Mouse (Mus musculus) lung, postnatal 0 days (tissue): ENCODE measurements around the gene Rb1. TPM values are rescaled to one million over a fixed set of nuclear protein-coding genes. Genes with fewer than 3 reads are reported as not detected.

Experiments
- ATAC-seq: fragments of 200-750 bp; cut with Nextera tagmentation; 2 replicates; pipeline ENCODE4 v1.8.0; 2017; ENCODE audit warnings: moderate library complexity
- DNase-seq: peaks from one replicate; pipeline ENCODE4 v3.0.0-alpha.2; 2016; ENCODE audit warnings: low spot score
- H3K27ac ChIP-seq: fragments of 300-500 bp; sonication (generic); 2 replicates; pipeline ENCODE4 v1.5.1; 2014; ENCODE audit warnings: antibody characterized with exemption, mild to moderate bottlenecking, low read length, mixed read lengths
- H3K27me3 ChIP-seq: fragments of 300-500 bp; sonication (generic); replicated peaks from 2 replicates; pipeline ENCODE4 v1.6.1; 2014; ENCODE audit warnings: low read length, mixed read lengths; ENCODE audit not compliant: insufficient read depth
- H3K36me3 ChIP-seq: fragments of 300-500 bp; sonication (generic); 2 replicates; pipeline ENCODE4 v1.6.1; 2014; ENCODE audit warnings: low read length, mixed read lengths; ENCODE audit not compliant: insufficient read depth
- H3K4me1 ChIP-seq: fragments of 300-500 bp; sonication (generic); 2 replicates; pipeline ENCODE4 v1.6.1; 2014; ENCODE audit warnings: antibody characterized with exemption, low read depth, low read length, mixed read lengths; ENCODE audit not compliant: insufficient read depth
- H3K4me2 ChIP-seq: fragments of 300-500 bp; sonication (generic); replicated peaks from 2 replicates; pipeline ENCODE4 v1.6.1; 2014; ENCODE audit warnings: low read depth, mild to moderate bottlenecking, low read length, moderate library complexity, mixed read lengths
- H3K4me3 ChIP-seq: fragments of 300-500 bp; sonication (generic); 2 replicates; pipeline ENCODE4 v1.5.1; 2014; ENCODE audit warnings: low read depth, low read length
- H3K9ac ChIP-seq: fragments of 300-500 bp; sonication (generic); replicated peaks from 2 replicates; pipeline ENCODE4 v1.6.1; 2014; ENCODE audit warnings: low read depth, mild to moderate bottlenecking
- H3K9me3 ChIP-seq: fragments of 300-500 bp; sonication (generic); 2 replicates; pipeline ENCODE4 v1.6.1; 2016; ENCODE audit warnings: low read length, mixed read lengths
- CTCF ChIP-seq: IDR thresholded peaks from 2 replicates; pipeline ENCODE4 v1.5.1; 2016; ENCODE audit warnings: antibody characterized with exemption, mild to moderate bottlenecking
- EP300 ChIP-seq: IDR thresholded peaks from 2 replicates; pipeline ENCODE4 v1.6.1; 2016; ENCODE audit warnings: antibody characterized with exemption, mild to moderate bottlenecking, control low read depth
- WGBS: fragments of 180-500 bp; shearing (Covaris S2); extraction: QIAGEN DNeasy Blood & Tissue Kit; methylation state at CpG from one replicate; pipeline ENCODE4 v1.1.7; 2014; 5-methylcytosine and 5-hydroxymethylcytosine counted together
- polyA plus RNA-seq: library from polyadenylated mRNA; unstranded; fragments of >200 nt; fragmentation: Nextera tagmentation; extraction: Ambion mirVana; gene quantifications from 2 replicates; pipeline ENCODE4 v1.2.1, GENCODE M21; 2015

Gene Rb1
- polyA plus RNA-seq, 1 experiment from 2014 or later, result 14.7 TPM

DNA sequence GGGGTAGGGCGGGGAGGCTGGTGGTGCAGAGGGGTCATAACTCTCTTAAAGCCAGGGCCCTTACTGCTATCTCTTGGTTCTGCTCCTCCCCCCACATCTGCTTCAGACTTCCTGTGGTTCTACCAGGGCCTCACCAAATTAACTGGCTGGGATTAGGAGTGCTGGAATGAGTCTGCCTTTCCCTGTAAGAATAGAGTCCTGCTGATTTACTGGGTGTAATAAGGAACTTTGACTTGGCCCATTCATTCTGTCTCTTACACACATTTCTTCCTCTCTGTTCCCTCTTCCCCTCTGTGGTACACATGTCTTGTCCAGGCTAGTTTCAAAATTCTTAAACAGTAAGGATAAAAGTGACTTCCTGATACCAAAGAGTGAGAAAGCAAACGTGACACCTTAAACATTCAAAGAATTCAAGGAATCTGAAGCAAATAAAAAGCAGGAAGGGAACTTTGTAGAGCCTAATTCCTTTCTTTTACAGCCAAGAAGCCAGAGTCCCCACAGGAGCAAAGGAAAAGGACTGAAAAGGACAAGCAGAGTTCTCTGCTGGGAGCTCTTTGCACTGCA, 91.1 kb downstream of the Rb1 start:
- Histone ChIP-seq H3K4me1 (peaks cover 11% of the 10 kb centered on the region), H3K9ac (no peak overlapping the region), H3K4me2 (no peak overlapping the region), H3K9me3 (no peaks in the 10 kb centered on the region), H3K36me3 (no peaks in the 10 kb centered on the region), H3K27me3 (no peaks in the 10 kb centered on the region), H3K27ac (peak overlapping the region; percentile 55), H3K4me3 (no peak overlapping the region)
- ATAC-seq, result no peak
- 21% methylated on average over 2 of the region's 2 CpGs for WGBS
- TF ChIP-seq EP300, result no peak
- no peak for TF ChIP-seq CTCF
- DNase-seq, result peak; percentile 55

DNA sequence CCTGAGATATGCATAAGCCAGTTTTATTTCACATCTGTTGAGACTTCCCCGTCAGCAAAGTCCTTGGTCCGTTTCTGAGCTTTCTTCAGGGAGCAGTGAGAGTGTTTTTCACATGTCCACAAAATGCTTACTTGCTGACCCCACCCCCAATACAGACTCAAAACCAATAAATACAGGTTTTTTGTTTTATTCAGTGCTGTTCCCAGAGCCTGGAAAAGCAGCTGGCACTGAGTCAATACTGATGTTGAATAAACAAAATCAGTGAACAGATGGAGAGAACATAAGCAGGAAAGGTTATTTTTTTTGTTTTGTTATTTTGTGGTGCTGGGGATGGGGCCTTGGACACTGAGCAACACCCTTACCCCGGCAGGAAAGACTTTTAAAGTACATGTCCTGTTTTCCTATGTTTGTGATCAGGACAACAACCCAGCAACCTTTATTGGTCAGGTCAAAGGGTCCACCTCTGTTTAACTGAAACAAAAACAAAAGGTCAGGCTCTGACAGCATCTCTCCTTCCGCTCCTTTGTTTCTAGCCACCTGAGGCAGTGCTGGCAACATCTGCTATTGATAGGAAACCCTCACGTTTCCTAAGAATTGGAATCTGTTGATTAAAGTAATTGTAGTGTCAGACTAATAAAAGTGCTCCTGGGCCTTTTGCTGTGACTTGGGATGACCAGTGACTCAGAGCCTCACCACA, 94.2 kb downstream of the Rb1 start:
- Histone ChIP-seq H3K4me1 (peaks cover 11% of the 10 kb centered on the region), H3K4me2 (no peak overlapping the region), H3K9ac (no peak overlapping the region), H3K27me3 (no peaks in the 10 kb centered on the region), H3K36me3 (no peaks in the 10 kb centered on the region), H3K27ac (no peak overlapping the region), H3K9me3 (no peaks in the 10 kb centered on the region), H3K4me3 (no peak overlapping the region)
- DNase-seq (no peak), ATAC-seq (no peak)
- WGBS, result 42% methylated on average over 5 of the region's 5 CpGs
- no peak for TF ChIP-seq EP300
- no peak for TF ChIP-seq CTCF

DNA sequence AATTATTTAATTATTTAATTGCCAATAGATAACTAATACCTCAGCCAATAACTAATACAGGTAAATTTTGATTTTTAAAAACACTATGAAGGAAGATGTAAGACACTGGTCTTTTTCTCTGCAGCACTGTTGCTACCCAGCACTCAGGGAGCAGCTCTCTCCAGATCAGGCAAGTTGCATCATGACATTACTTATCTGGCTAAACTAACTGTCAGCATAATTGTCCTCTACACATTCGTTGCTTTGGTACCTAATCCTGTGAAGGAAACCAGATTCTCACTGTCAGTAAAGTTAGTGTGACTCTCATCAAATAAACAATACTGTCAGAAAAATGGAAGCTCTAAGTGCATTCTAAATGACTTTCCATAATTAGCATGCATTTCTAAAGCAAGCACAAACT, 98.8 kb downstream of the Rb1 start:
- Histone ChIP-seq H3K27me3 (no peaks in the 10 kb centered on the region), H3K27ac (no peak overlapping the region), H3K4me3 (no peak overlapping the region), H3K4me1 (no peaks in the 10 kb centered on the region; the same call in none of the 2 replicates), H3K36me3 (no peaks in the 10 kb centered on the region), H3K9me3 (no peaks in the 10 kb centered on the region), H3K4me2 (no peak overlapping the region), H3K9ac (no peak overlapping the region)
- TF ChIP-seq CTCF (no peak), EP300 (no peak)
- ATAC-seq (no peak; the same call in 1 of the 2 replicates), DNase-seq (no peak)
- WGBS, result 7% methylated on average over 1 of the region's 1 CpGs

DNA sequence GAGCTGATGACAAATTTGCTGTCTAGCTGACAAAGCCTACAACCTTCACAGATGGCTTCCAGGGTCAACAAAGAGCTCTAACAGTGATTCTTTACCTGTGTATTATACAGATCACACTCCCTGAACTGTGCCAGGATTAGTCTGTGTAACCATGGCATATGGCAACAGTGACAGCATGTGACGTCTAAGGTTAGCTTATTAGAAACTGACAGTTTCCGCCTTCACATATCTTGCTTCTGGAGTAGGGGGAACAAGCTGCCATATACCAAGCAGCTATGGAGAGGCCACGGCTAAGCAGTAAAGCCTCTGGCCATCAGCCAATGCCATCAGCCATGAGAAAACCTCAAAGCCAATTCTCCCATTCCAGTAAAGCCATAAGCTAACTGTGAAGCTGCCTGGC, 99.3 kb downstream of the Rb1 start:
- no peaks in the 10 kb centered on the region for H3K9me3 ChIP-seq
- no peaks in the 10 kb centered on the region; the same call in 1 of the 2 replicates for H3K4me1 ChIP-seq
- TF ChIP-seq CTCF, result no peak
- no peak for TF ChIP-seq EP300
- H3K9ac ChIP-seq, result no peak overlapping the region
- H3K27me3 ChIP-seq, result no peaks in the 10 kb centered on the region
- no peak for DNase-seq
- H3K4me2 ChIP-seq, result no peak overlapping the region
- WGBS, result 72% methylated on average over 3 of the region's 3 CpGs
- no peaks in the 10 kb centered on the region for H3K36me3 ChIP-seq
- ATAC-seq, result no peak
- H3K27ac ChIP-seq, result no peak overlapping the region
- no peak overlapping the region for H3K4me3 ChIP-seq

GRCm38 (mm10) chr14:73222316-73222970, 103.2 kb downstream of the Rb1 start:
- 74% methylated on average over 9 of the region's 9 CpGs for WGBS
- Histone ChIP-seq H3K27ac (no peak overlapping the region), H3K4me3 (no peak overlapping the region), H3K9me3 (no peaks in the 10 kb centered on the region), H3K36me3 (no peaks in the 10 kb centered on the region), H3K9ac (no peak overlapping the region), H3K4me1 (no peaks in the 10 kb centered on the region; the same call in 1 of the 2 replicates), H3K27me3 (no peaks in the 10 kb centered on the region), H3K4me2 (no peak overlapping the region)
- DNase-seq (peak; percentile 10), ATAC-seq (no peak)
- TF ChIP-seq EP300 (no peak), CTCF (no peak)

- H3K27ac ChIP-seq, result no peak overlapping the region
- H3K9me3 ChIP-seq, result no peaks in the 10 kb centered on the region
- H3K4me1 ChIP-seq, result no peaks in the 10 kb centered on the region
- no peak overlapping the region for H3K9ac ChIP-seq
- no peak overlapping the region for H3K4me3 ChIP-seq
- H3K36me3 ChIP-seq, result 0 out of 2 replicates have a peak, but pooled peaks cover 4% of the 10 kb centered on the region
- no peaks in the 10 kb centered on the region for H3K27me3 ChIP-seq
- peak; percentile 41 for DNase-seq
- no peak for TF ChIP-seq CTCF
- TF ChIP-seq EP300, result no peak
- ATAC-seq, result no peak
- WGBS, result 91% methylated on average over 1 of the region's 1 CpGs
- no peak overlapping the region for H3K4me2 ChIP-seq
Observed at GRCm38 (mm10) chr14:73217062-73217461, 108.6 kb downstream of the Rb1 start.
